Mouse (Mus musculus) frontal cortex, postnatal 14 days (tissue): ENCODE results near the gene Slc12a3.
"Not testable (repeated sequence)": the region's sequence is repeated elsewhere in the genome, so short reads cannot be mapped to it uniquely, and the experiment has no call there.

ENCODE experiments used
- DNase-seq, 2 experiments: peaks; one replicate each; pipeline ENCODE4 v3.0.0; 2022; ENCODE audit warnings: low spot score in 2 of 2

The Slc12a3 gene

DNA sequence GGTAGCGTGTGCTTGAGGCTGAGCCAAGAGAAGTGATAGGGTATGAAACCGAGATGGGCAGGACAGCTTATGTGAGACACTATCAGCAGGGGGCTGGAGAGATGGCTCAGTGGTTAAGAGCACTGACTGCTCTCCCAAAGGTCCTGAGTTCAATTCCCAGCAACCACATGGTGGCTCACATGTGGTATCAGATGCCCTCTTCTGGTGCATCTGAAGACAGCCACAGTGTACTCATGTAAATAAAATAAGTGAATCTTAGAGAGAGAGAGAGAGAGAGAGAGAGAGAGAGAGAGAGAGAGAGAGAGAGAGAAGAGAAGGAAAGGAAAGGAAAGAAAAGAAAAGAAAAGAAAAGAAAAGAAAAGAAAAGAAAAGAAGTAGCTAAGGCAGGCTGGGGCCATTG is 71.0 kb downstream of the Slc12a3 start:
- not testable (repeated sequence) for DNase-seq

DNA sequence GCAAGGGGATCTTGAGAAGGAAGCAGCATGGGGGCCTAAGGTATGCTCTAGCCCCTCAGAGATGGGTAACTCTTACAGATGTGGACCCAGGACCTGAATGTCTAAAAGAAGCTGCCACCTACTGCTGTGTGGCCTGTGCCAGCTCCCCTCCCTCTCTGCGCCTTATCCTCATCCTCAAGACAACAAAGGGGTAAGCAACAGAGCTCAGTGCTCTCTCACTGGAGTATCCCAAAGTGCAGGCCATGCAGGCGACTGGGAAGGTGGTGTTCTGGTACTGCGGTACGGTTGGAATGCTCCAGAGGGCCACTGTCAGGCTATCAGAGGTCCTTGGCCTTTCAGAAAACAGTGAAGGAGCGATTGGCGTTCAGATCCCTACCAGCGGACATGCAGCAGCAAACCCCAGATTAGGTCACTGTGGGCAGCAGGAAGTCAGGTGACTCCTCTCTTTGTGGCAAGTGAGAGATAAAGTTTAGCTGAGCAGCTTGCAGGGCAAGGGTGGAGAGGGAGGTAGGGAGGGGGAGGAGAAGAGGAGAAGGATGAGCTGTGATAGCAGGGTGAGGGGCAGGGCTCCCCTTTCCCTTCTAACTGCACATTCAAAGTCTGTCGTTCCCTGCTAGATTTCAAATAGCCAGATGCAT is 79.6 kb downstream of the Slc12a3 start:
- DNase-seq = no peak

DNA sequence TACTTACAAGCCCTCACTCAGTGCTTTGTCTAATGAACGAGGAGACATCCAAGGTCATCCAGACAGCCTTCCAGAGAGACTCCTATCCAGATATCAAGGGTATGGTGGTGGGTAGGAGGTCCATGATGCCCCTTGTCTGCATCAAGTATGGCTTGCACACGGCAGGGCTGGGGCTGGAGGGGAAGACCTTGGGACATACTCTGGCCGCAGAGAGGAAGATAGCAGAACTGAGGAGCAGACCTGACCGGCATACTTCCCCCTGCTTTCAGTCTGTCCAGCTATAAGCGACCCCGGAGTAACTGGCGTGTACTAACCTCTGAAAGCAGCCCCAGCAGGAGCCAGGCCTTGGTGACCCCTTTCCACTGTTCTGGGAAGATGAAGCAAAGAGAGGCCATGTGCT is 80.5 kb downstream of the Slc12a3 start:
- no peak for DNase-seq

DNA sequence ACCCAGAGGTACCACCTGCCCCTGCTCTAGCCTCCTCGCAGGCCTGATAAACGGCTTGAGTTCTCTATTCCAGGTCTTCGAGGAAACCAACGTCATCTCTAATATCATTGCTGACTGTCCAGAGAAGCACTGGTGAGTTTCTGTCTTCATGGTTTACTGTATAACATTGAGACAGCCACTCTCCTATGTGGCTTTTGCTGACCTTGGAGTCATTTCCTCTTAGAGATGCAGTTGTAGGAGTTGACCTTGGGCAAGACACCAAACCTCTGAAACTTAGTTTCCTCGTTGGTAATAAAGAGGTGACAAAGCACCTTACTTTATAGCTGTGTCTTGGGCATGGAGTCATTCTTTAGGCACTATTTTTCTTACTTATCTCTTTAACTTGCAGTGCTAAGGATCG is 83.5 kb downstream of the Slc12a3 start:
- no peak for DNase-seq

DNA sequence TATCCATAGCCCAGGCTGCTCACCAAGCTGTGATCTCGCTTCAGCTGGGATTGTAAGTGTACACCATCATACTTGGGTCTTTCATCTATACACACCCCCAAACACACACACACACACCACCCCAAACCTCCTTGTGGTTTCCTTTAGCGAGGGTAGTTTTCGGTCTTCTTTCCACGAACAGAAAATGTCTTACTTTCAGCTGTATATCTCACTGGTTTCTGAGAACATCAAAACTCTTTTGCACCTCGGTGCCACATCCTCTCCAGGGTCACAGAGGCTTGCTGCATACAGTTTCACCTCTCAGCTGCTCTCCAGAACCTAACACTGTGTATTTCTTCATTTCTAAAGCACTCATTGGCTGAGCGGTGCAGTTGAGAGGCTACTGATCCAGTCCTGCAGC is 84.5 kb downstream of the Slc12a3 start:
- no peak for DNase-seq

DNA sequence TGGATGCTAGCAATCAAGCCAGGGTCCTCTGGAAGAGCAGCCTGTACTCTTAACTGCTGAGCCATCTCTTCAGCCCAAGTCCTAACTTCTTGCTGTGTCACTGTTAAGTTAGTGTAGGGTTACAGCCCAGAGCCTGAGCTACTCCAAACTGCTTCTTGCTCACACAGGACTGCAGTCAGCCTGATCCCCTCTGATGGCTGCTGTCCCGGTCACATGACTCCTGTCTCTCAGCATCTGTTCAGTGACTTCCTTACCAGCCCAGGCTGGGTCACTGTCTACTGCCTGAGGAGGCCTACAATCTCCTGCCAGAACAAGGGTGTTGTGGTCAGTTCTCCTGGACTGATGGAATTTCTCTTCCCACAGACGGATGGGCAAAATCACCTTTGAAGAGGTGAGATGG is 86.2 kb downstream of the Slc12a3 start:
- no peak for DNase-seq
